Mouse (Mus musculus) liver, embryonic 14.5 days (tissue): Measurements from ENCODE around the gene Psmb2.

ENCODE experiments used
- CTCF ChIP-seq: IDR thresholded peaks from 2 replicates; pipeline ENCODE4 v1.5.1; 2016; ENCODE audit warnings: antibody characterized with exemption, low read depth, control low read depth
- EP300 ChIP-seq: IDR thresholded peaks from 2 replicates; pipeline ENCODE4 v1.6.1; 2016; ENCODE audit warnings: antibody characterized with exemption, low read depth

DNA sequence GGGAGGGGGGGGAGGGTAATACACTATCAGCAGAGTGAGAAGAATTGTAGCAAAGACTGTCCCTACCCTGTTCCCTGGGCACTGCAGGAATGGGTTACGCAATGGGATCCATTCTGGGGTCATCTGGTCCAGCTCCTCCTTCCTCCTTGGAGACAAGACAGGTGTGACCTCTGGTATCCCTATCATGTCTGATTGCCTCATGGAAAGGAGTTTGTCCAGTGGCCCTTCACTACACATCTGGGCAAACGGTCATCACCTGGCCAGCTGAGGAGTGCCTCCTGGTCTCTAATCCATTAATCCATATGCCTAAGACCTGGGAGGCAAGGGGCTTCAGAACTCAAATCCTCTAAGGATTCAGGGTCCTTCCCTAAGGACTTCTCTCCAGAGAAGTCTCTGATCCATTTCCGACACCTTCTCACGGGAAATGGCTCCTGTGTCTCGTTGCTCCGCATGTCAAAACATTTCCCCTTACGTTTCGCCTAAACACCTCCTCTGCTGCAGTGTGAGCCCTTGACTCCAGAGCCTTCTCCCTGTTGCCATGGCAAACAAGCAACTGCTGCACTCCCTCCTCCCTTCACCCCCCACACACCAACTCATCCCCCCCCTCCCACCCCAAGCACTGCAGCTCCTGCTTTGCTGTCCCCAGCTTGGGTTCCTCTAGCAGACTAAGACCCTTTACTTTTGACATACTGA is 73.6 kb downstream of the Psmb2 start:
- TF ChIP-seq CTCF (no peak), EP300 (no peak)
